Mouse (Mus musculus): ENCODE data around the gene Crlf3.
"Not testable (repeated sequence)": the region's sequence is repeated elsewhere in the genome, so short reads cannot be mapped to it uniquely, and the experiment has no call there.

The Crlf3 gene

DNA sequence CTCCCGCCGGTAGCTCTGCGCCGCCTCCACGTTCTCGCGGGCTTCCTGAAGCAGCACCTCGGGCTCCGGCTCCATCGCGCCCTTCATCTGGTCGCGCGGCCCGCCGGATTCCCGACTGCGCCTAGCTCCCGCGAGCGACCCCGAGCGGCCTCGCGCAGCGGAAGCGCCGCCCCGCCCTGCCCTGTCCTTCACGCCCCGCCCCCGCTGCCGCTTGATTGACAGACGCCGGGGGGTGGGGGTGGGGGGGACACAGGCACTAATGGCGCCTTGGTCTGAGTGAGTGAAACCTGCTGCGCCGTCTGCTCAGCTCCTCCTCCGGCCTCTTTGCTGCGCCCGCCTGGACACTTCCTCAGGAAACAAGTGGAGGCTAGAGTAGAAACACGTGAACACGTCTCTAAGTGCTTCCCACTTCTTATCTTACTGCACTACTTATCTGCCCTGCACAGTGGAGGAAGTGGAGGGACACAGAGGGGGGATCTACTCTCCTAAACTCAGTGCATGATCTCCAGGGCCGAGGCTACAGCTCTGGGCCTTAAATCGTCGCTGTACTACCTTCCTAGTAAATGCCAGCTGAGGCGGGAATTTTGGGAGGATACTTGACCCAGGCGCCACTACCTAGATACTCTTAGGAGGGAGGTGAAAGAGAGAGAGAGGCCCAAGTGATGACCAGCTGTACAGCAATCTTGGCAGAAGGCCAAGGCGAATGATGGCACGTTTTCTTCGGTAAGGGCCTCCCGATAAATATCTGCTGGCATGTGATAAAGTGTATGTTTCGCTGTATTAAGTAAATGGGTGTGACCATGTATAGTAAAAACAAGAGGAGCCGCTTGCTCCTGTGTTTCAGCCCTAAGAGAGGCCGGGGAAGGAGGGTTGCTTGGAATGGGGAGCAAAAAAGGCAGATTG lies at the start of gene Crlf3:
Gene Crlf3, minus strand, starts transcription at position 166 of the 903 bp plus-strand sequence.
- DNase-seq: peak; percentile 90

DNA sequence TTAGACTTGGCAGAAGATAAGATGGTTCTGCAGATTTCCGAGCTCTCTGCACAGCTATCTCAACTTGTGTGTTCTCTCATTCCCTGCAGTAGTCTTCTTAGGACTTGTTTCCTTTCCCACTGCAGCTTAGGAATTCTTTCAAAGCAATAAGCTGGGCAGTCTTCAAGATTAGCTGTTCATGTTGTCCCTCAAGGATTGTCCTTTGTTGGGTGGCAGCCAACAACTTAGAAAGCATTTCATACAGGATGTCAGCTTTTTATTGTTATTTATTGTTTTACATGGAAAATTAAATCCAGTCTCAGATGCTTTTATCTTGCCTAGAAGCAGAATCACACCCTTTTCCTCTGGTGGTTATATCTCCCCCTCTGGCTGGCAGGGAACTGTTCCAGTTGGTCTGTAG lies 35.6 kb upstream of the Crlf3 start:
- no peak for DNase-seq

DNA sequence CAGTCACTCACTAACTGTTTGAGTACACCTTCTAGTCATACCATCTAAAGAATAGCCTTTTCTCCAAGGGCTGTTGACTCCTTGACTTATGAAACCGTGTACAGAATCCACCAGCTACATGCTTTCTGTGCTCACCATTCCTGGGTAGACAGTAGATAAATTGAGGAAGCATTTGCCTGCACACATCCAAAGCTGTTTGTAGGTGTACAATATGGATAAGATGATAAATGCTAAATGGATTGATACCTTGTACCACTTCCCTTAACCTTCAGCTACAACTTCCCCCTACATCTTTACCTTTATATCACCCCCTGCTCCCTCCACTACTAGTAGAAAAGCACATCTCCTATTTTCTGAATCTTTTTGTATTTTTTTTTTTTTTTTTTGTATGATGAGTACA lies 23.6 kb upstream of the Crlf3 start:
- no peak for DNase-seq

DNA sequence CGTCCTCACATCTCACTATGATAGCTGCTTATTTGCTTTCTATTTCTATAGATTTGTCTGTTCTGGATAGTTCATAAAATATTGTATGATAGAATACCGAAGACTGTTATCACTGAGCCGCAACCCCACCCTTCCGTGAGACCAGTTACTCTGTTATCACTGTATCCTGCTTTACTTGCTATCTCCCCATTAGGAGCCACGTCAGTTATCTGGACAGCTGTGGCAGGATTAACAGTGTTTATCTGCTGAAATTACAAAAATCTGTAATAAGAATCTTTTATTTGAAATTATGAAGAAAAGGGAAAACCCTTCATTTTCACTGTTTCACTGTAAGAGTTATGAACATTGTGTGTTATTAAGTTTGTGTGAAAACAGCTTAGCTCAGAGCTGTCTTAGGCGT lies 20.5 kb upstream of the Crlf3 start:
- DNase-seq: no peak

DNA sequence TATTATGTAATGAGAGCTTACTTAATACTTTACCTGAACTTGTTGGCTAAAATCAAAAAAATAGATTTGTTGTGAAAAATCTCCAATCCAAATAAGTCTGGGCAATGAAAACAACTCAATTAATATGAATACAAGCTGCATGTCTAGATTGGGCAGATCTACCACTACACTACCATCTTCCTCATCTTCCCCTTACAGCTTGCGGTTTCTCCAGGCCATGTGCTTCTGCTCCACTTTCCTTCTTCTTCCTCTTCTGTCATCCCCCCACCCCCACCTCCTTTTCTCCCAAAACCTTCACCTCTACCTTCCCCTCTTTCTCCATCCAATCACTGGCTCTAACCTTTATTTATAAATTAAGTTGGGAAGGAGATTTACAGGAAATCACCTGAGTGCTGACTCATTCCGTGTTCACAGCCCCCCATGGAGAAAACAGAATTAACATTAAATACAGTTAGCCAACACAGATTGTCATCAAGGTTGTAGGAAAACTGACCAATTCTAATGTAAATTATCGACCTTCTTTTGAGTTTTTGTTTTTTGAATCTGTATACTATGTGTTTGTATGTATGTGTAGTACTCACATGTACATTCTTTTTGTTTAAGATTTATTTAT lies 17.8 kb upstream of the Crlf3 start:
- DNase-seq: no peak

DNA sequence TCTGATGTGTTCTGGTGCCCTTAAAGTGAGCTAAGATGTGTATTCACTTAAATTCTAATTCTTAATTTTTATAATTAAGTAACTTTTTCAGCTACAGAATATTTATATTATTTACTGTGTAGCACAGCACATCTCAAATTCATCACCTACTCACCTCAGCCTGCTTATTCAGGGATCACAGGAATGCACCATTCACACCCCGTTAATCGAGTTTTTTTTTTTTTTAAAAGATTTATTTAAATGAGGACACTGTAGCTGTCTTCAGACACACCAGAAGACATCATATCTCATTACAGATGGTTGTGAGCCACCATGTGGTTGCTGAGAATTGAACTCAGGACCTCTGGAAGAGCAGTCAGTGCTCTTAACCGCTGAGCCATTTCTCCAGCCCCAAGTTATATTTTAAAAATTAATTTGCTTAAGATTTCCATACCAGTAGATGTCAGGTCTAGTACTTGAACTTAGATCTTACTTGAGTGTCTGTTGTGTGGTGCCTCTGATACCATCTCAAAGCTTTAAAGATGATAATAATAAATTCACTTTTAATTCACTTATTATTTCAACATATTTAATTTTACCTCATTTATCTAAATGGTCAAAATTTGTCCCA lies 9.9 kb upstream of the Crlf3 start:
- DNase-seq: no peak

DNA sequence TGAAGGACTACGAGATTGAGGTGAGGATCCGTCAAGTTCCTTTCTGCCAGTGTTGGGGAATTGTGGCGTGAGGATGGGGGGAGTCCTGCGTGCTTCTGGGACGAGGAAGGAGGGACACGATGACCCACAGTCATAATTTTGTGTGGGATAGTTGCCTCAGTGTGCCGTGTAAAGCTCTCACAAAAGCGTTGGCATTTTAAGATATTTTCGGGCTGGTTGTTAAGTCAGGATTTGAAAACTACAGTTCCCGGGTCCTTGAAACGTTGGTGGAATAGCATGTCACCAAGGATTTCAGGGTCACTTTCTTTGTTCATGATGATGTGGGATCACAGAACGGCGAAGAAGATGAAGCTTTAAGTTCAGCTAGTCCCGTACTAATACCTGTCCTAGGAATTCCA lies 9.0 kb upstream of the Crlf3 start:
- no peak for DNase-seq

DNA sequence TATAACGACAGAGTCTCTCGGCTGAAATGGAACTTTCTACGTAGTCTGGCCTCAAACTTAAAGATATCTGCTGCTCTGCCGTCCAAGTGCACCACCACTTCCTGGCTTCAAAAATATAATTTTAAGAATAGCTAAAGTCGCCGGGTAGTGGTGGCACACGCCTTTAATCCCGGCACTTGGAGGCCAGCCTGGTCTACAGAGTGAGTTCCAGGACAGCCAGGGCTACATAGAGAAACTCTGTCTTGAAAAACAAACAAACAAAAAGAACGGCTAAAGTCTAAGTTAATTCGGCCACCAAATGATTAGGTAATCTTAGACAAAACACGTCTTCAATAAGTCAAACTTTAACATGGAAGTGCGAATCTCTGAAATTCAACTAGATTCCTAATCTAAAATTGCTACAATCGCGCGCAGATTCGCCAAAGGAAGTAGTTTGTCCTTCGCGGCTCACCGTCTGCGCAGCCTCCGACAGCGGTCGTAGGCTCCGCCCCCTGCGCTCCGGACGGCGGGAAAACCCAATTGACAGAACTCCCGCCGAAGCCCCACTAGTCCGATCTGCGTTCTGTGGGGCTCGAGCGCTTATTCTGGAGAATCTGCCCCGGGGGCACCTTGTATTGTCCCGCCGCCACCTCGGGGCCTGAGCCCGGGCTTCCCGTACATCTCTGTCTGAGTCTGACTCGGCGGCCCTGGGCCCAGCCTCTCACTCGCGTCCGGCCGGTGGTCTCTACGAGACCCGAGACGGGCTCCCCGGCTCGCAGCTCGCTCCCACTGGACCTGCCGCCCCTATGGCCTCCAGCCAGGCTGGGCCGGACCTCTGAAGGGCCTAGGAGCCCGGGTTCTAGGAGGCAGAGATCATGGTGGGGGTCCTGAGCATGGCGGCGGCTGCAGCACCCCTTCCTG lies 8.4 kb upstream of the Crlf3 start, which contains the start of gene Atad5:
Gene Atad5, plus strand, starts transcription at position 484 of the 900 bp plus-strand sequence.
- peak; percentile 80 for DNase-seq

DNA sequence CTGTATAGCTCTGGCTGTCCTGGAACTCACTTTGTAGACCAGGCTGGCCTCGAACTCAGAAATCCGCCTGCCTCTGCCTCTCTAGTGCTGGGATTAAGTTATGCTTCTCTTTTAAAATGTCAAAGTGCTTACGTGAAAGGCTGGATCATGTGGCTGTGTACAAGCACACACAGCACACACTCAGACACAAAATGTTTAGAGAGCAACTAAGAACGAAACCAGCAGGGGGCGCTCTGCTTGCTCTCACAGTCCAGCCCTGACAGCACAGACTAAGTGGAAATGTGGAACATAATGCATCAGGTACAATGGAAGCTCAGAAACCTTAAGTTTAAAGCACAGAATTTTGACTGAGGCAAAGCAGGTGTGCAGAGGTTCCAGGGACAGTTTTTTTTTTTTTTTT lies 6.1 kb upstream of the Crlf3 start:
- peak; percentile 69 for DNase-seq

DNA sequence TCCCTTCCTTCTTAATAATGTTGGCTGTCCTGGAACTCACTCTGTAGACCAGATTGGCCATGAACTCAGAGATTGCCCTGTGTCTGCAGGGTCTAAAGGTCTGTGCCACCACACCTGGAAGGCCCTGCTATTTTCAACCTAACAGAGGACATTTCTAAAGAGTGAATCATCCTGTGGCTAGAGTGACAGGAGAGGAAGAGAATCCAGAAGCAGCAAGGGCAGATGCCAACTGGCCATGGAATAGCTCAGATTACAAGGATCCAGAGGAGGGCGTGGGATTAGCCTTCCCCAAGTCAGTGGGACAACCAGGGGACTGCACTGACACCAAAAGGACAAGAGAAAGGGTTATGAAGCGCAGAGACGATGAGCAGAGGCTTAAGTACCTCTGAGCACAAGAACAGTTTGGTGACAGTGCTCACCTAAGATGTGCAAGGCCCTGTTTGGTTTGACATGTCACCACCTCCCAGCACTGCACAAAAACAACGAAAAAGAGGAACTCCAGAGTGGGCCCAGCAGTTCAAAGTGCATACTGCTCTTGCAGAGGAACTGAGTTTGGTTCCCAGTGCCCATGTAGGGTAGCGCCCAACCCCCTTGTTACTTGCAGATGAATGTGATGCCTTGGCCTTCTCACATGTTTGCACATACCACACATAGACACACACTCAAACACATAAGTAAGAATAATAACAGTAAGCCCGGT lies 4.7 kb upstream of the Crlf3 start:
- DNase-seq: no peak

DNA sequence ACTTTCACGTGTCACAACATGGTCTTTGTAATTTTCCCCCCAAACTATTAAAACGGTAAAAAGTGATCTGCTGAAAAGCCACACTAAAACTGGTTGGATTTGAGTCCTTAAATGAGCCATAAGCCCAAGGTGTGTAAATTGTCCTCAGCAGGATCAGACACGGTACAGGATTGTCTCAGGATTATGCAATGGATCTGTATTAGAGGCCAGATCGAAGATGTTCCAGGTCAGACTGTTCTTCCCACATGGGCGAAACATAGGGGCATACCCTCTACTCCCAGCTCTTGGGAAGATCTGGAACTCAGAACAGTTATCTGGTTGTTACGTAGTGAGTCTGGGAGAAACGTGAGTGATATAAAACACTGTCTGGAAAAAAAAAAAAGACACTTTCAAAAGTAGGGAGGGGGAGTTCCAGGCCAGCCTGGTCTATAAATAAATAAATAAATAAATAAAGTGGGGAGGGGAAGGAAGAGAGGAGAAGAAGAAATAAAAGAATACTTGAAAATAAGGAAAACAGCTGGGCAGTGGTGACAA lies 1.1 kb upstream of the Crlf3 start:
- no peak for DNase-seq

DNA sequence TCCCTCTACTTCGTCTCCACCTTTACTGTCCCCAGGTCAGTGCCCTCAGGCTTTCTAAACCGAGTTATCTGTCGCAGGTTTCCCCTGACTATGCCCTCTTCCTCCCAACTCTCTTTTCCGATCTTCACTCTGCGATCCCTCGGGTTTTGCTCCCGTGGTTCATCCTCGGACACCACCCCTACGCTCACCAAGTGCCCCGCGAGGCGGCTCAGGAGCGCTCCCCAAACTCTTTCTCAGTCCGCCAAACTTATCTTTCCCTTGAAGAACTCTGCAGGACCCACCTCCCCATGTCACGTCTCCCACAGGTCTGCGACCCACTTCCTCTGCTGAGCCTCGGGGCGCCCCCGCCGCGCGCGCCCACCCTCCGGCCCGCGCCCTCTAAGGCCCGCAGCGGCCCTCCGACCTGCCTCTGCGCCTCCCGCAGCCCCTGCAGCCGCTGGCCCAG lies 388 bp downstream of the Crlf3 start:
- no peak for DNase-seq

DNA sequence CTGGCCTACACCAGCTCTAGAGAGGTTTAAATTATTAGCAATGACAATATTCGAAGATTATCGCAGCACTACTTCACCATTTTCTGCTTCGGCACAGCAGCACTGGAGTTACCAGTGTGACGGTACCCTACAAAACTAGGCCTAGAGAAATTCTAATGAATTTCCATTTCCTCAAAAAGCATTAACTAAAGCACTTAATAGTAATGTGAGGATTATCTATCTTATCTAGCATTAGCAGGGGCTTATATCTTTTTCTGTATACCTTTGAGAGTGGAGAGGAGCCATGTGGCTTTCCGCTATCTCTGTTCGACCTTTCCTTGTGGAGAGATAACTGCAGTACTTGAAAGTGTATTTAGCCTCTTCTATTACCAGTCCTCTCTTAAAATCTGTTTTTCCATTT lies 1.0 kb downstream of the Crlf3 start:
- DNase-seq: no peak

DNA sequence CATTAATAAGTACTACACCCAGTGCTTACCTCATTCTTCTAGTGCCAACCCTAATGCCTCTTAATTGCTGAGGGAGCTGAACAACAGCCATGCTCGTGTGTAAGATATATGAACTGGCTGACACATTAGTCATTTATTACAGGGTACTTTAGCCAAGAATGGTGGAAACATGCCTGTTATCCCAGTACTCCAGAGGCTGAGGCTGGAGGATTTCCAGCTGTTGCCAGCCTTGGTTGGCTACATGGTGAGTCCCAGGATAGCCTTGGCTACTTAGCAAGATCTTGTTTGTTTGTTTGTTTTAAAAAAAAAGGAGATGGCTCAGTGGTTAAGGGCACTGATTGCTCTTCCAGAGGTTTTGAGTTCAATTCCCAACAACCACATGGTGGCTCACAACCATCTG lies 2.0 kb downstream of the Crlf3 start:
- DNase-seq: peak; percentile 15

DNA sequence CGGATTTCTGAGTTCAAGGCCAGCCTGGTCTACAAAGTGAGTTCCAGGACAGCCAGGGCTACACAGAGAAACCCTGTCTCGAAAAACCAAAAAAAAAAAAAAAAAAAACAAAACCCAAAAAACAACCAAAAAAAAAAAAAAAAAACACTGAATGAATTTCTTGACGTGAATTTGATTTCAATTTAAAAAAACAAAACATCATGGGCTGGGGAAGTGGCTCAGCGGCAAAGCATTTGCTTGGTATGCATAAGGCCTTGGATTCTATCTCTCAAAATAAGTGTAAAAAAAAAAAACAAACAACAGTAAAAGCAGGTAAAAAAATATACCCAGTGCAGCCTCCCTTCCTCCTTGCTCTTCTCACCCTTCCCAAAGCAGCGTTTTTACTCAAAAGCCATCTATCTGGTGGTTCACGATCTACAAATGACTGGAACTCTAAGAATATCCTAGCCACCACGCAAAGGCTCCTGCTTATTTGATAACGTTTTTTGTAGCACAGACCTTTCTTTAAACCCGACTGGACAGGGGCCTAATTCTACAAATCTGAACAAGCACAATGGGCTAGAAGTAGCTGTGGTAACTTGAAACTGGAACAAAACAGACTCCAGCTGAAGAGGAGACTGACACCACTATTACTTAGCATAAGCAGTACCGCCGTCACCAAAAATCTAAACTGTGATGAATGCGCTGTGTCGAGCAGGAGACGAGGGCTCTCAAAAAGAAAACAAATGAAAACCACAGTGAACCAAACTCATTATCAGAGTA lies 2.8 kb downstream of the Crlf3 start:
- no peak for DNase-seq

DNA sequence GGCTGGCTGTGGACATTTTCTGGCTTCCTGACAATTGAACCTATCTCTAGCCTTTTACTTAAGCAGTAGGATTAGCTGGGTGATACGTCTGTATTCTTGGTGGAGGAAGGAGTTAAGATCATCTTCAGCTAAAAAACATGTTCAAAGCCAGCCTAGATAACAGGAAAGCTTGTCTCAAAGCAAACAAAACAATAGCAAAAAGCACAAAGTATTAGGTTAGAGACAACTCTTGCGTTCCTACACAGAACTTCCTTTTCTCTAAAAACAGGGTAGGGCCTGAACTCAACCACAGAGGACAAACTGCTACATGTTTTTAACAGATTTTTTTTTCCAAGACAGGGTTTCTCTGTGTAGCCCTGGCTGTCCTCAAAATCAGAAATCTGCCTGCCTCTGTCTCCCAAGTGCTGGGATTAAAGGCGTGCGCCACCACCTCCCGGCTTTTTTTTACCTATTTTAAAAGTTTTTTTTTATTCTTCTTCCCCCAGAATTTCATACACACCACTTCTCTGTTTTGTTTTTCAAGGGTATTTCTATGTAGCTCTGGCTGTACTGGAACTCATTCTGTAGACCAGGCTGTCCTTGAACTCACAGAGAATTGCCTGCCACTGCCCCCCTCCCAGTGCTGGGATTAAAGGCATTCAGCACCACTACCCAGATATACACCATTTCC lies 5.0 kb downstream of the Crlf3 start:
- DNase-seq: no peak

DNA sequence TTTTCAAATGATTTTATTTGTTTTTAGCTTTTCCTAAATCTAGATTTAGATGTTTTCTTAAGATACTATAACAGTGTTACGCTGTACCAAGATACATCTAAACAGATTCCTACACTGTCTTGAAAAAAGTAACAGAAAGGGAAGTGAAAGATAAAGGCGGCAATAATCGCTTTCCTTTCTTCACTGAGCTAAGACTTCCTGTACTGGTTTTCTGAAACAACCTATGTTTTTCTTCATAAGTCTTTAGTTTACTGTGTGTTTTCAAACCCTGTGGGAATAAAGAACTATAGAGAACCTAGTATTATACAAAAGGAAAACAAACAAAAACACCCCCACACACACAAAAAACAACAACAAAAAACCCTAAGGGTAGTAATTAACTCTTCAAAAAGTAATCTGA lies 8.4 kb downstream of the Crlf3 start:
- no peak for DNase-seq

DNA sequence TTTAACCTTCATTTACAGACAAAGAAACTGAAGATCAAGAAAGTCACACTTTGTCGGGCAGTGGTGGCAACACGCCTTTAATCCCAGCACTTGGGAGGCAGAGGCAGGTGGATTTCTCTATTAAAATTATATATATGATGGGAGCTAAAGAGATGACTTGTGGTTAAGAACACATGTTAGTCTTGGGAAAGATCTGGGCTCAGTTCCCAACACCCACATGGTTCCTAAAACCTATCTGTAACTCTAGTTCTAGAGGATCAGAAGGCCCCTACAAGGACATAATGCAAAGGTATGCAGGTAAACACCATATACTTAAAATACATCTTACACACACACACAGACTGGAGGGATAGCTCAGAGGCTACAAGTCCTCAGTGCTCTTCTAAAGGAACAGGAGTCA lies 9.8 kb downstream of the Crlf3 start:
- DNase-seq: no peak

DNA sequence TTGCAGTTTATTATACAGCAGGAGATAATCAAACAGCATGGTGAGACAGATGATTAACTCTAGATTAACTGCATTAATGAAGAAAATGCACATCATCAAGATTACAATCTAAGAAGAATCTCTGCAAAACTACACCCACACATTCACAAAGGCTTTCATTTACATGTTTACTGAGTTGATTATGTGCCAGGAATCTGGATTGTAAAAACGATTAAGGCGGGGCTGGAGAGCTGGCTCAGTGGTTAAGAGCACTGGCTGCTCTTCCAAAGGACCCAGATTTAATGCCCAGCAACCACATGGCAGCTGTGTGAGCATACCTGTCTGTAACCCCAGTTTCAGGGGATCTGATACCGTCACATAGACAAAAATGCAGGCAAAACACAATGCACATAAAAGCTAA lies 11.0 kb downstream of the Crlf3 start:
- no peak for DNase-seq

DNA sequence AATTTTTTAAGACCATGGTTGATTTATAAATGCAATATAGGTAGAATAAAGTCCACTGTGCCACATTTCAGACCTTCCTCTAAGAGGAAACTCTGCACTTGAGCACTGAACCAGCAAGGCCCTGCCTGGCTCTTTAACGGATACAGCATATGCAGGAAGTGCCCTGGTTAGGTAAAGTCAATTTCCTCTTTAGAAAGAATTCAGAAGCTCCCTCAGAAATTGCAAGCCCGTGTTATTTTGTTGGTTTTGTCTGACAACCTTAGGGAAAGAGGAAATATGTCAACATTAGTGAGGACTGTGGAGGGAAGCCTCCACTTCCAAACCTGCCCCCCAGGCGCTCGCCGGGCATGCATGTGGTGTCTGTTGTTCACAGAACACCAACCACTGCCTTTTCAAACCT lies 13.2 kb downstream of the Crlf3 start:
- DNase-seq: no peak

DNA sequence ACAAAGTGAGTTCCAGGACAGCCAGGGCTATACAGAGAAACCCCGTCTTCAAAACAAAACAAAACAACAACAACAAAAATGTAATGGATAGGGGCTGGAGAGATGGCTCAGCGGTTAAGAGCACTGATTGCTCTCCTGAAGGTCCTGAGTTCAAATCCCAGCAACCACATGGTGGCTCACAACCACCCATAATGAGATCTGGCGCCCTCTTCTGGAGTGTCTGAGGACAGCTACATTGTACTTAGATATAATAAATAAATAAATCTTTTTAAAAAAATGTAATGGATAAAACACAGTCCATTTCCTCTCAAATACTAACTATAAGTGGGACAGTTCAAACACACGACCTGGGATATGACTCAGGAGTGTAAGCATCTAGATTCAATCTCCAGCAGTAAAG lies 14.4 kb downstream of the Crlf3 start:
- DNase-seq: not testable (repeated sequence)
